ENCODE assay signal across 38 mouse cellular contexts in genomic region chr5:120524736-120525135, GRCm38 (mm10). TPM values are rescaled to one million over a fixed set of nuclear protein-coding genes. Genes with fewer than 3 reads are reported as not detected.
DNase-seq lines count a peak whose midpoint lies in the region; ATAC-seq and TF ChIP-seq lines count a peak whose summit lies in the region.
"Had no signal": no experiment of that assay in that cellular context is flagged by ENCODE, and none has a peak within 500 bp of the region (broad histone marks: within the 10 kb centered on the region; RNA-seq: fewer than 3 reads in every experiment).

No protein-coding gene starts in this region.

- no peak overlapping the region for H3K4me3 ChIP-seq in MEL (ENCODE audit: control insufficient read depth in 1 of 2, insufficient read depth in 1 of 2, low read depth in 2 of 2, low read length in 2 of 2)
- H3K4me3 ChIP-seq in liver, embryonic 13.5 days (replicated peaks), result no peak overlapping the region
- no peak overlapping the region for H3K4me3 ChIP-seq in left cerebral cortex, adult 2 months
- H3K4me3 ChIP-seq: forebrain, embryonic 10.5 days; heart, embryonic 13.5 days; hindbrain, embryonic 10.5 days; intestine, embryonic 15.5 days; myocyte; neural tube, embryonic 12.5 days had no signal

- no peak overlapping the region for H3K9ac ChIP-seq in MEL (ENCODE audit: control insufficient read depth, low read depth, low read length, poor library complexity, severe bottlenecking)
- H3K9ac ChIP-seq in liver, embryonic 13.5 days, result no peak overlapping the region
- H3K9ac ChIP-seq: forebrain, postnatal 0 days; heart, embryonic 13.5 days; intestine, embryonic 15.5 days; lung, embryonic 14.5 days; neural tube, embryonic 12.5 days had no signal

- intact Hi-C loops in left cerebral cortex, adult 2 months (cut with DNase I), result no loop called here

- no peak for TF ChIP-seq RAD21 in MEL (IDR thresholded peaks at IDR 0.05; ENCODE audit: low read depth, low read length)

- no peak for TF ChIP-seq EP300 in MEL (IDR thresholded peaks at IDR 0.05; ENCODE audit: low read depth in 1 of 2, low read length in 2 of 2)

- no peak for TF ChIP-seq POLR2A in MEL (IDR thresholded peaks at IDR 0.05; ENCODE audit: control insufficient read depth in 1 of 2, insufficient read depth in 1 of 2, low read depth in 1 of 2, low read length in 2 of 2, poor library complexity in 1 of 2)

- peak; percentile 68 for ATAC-seq in erythroblast, adult 5-6 weeks (replicated peaks; ENCODE audit: low FRiP score, poor library complexity, severe bottlenecking)
- ATAC-seq in liver, embryonic 13.5 days (ENCODE audit: low read depth), result peak; percentile 78
- ATAC-seq in megakaryocyte progenitor cell, adult 5-6 weeks (replicated peaks; ENCODE audit: poor library complexity), result 0 out of 2 replicates have a peak, but pooled peaks have one; percentile 33
- ATAC-seq: forebrain, postnatal 0 days; hindbrain, embryonic 16.5 days; intestine, embryonic 15.5 days had no signal

- H3K4me1 ChIP-seq in MEL (ENCODE audit: control insufficient read depth in 1 of 2, insufficient read depth in 2 of 2, low read length in 2 of 2), result no peaks in the 10 kb centered on the region
- H3K4me1 ChIP-seq in liver, embryonic 13.5 days (replicated peaks), result peaks cover 30% of the 10 kb centered on the region
- H3K4me1 ChIP-seq: heart, embryonic 13.5 days; intestine, embryonic 15.5 days; neural tube, embryonic 12.5 days had no signal

- H3K27me3 ChIP-seq in MEL (ENCODE audit: control insufficient read depth in 1 of 2, insufficient read depth in 2 of 2, low read length in 2 of 2), result no peaks in the 10 kb centered on the region
- no peaks in the 10 kb centered on the region for H3K27me3 ChIP-seq in liver, embryonic 13.5 days
- H3K27me3 ChIP-seq: heart, embryonic 13.5 days; intestine, embryonic 15.5 days; neural tube, embryonic 12.5 days had no signal

- H3K36me3 ChIP-seq in MEL (ENCODE audit: control insufficient read depth in 1 of 2, insufficient read depth in 2 of 2, low read length in 2 of 2), result no peaks in the 10 kb centered on the region
- peaks cover 15% of the 10 kb centered on the region for H3K36me3 ChIP-seq in liver, embryonic 13.5 days
- H3K36me3 ChIP-seq: neural tube, embryonic 12.5 days had no signal

- no peak for TF ChIP-seq CTCF in MEL (IDR thresholded peaks at IDR 0.05 in 2 of 3, conservative IDR thresholded peaks at IDR 0.05 in 1 of 3; ENCODE audit: control insufficient read depth in 1 of 3, insufficient read depth in 1 of 3, low read depth in 2 of 3, low read length in 3 of 3, poor library complexity in 1 of 3, severe bottlenecking in 1 of 3)
- no peak for TF ChIP-seq CTCF in left cerebral cortex, adult 2 months (IDR thresholded peaks at IDR 0.05)

- H3K9me3 ChIP-seq in MEL (replicated peaks; ENCODE audit: insufficient read depth, low read length), result no peaks in the 10 kb centered on the region
- H3K9me3 ChIP-seq in liver, embryonic 13.5 days (replicated peaks), result no peaks in the 10 kb centered on the region
- H3K9me3 ChIP-seq: forebrain, embryonic 10.5 days; heart, embryonic 13.5 days; hindbrain, embryonic 10.5 days; intestine, embryonic 15.5 days; neural tube, embryonic 12.5 days had no signal

- no peak overlapping the region for H3K27ac ChIP-seq in MEL (ENCODE audit: control insufficient read depth, low read depth, low read length)
- no peak overlapping the region for H3K27ac ChIP-seq in liver, embryonic 13.5 days
- H3K27ac ChIP-seq in left cerebral cortex, adult 2 months, result no peak overlapping the region
- H3K27ac ChIP-seq: forebrain, embryonic 10.5 days; heart, embryonic 13.5 days; hindbrain, embryonic 10.5 days; intestine, embryonic 15.5 days; neural tube, embryonic 12.5 days had no signal

- H3K4me2 ChIP-seq in liver, embryonic 13.5 days, result no peak overlapping the region
- H3K4me2 ChIP-seq: heart, embryonic 13.5 days; intestine, embryonic 15.5 days; lung, embryonic 14.5 days; midbrain, embryonic 11.5 days; neural tube, embryonic 12.5 days had no signal

- DNase-seq in MEL (ENCODE audit: low read depth, low spot score), result peak; percentile 49
- DNase-seq in liver, embryonic 13.5 days, result peak; percentile 42
- no peak for DNase-seq in left cerebral cortex, adult 2 months (ENCODE audit: extremely low spot score in 1 of 2, low spot score in 2 of 2)
- DNase-seq in kidney, adult 18-20 months, result no peak
- DNase-seq in thymus, postnatal 0 days (ENCODE audit: low spot score), result no peak
- no peak for DNase-seq in thymus, postnatal 10 days (ENCODE audit: low spot score in 2 of 2)
- DNase-seq: adrenal gland, postnatal 25 days; cerebellum, adult 8-10 months; cerebellum, postnatal 36 days; forebrain, postnatal 0 days; heart, postnatal 10 days; kidney, adult 9 months; kidney, postnatal 14 days; left cerebral cortex, postnatal 4 days; lung, embryonic 14.5 days; lung, postnatal 14 days; right cerebral cortex, postnatal 4 days; thymus, adult 2 months had no signal

- WGBS in liver, embryonic 13.5 days (ENCODE audit: insufficient replicate concordance), result 85% methylated on average over 2 of the region's 2 CpGs

- no peaks in the 10 kb centered on the region for H3K79me2 ChIP-seq in MEL (ENCODE audit: control insufficient read depth, insufficient read depth, low read length, poor library complexity)

TF ChIP-seq in MEL, 35 proteins besides CTCF, POLR2A, EP300 and RAD21 (continues in another document):
- no peak for TF ChIP-seq MYB (IDR thresholded peaks at IDR 0.05; ENCODE audit: low read depth, low read length)
- no peak for TF ChIP-seq CHD2 (IDR thresholded peaks at IDR 0.05; ENCODE audit: low read length)
- TF ChIP-seq USF1 (IDR thresholded peaks at IDR 0.05; ENCODE audit: low read depth, low read length), result no peak
- no peak for TF ChIP-seq MAZ (IDR thresholded peaks at IDR 0.05; ENCODE audit: low read depth, low read length)
- TF ChIP-seq MAX (IDR thresholded peaks at IDR 0.05; ENCODE audit: low read length), result no peak
- no peak for TF ChIP-seq E2F4 (IDR thresholded peaks at IDR 0.05; ENCODE audit: borderline replicate concordance, low read depth, low read length)
- TF ChIP-seq USF2 (IDR thresholded peaks at IDR 0.05; ENCODE audit: borderline replicate concordance in 1 of 2, insufficient read depth in 1 of 2, low read depth in 1 of 2, low read length in 2 of 2), result no peak
- TF ChIP-seq ZMIZ1 (IDR thresholded peaks at IDR 0.05; ENCODE audit: low read depth, low read length), result no peak
- TF ChIP-seq MAFK (IDR thresholded peaks at IDR 0.05; ENCODE audit: borderline replicate concordance, low read depth, low read length), result no peak
- no peak for TF ChIP-seq JUND (IDR thresholded peaks at IDR 0.05; ENCODE audit: low read depth, low read length)

RNA-seq across cellular contexts. Expression of gene Slc8b1, which starts 13.8 kb away (rescaled TPM):
- 2.3 and 2.7 TPM in 2 replicates for total RNA-seq in MEL (2012; rRNA removed)
- polyA plus RNA-seq in MEL (2012; ENCODE audit: insufficient read depth in 1 of 2, insufficient read length in 2 of 2, low read depth in 1 of 2, low replicate concordance in 2 of 2, missing spikeins in 1 of 2), result 1 to 10 TPM in 1 of 2 experiments, not detected in 1; 5.9 TPM
- total RNA-seq in erythroblast, adult 5-6 weeks (2015; ENCODE audit: low replicate concordance), result 14.2 and 17.1 TPM in 2 replicates
- total RNA-seq in erythroblast, adult 5-6 weeks (2017; ENCODE audit: low replicate concordance), result 6.1 and 8.4 TPM in 2 replicates
- 4.0 and 4.7 TPM in 2 replicates for polyA plus RNA-seq in liver, embryonic 13.5 days (2015; fragmentation: Nextera tagmentation; extraction: Ambion mirVana)
- total RNA-seq in megakaryocyte progenitor cell, adult 5-6 weeks (2015), result 21.1 and 23.5 TPM in 2 replicates
- 31.8 and 32.5 TPM in 2 replicates for total RNA-seq in megakaryocyte progenitor cell, adult 5-6 weeks (2017)
- total RNA-seq in left cerebral cortex, adult 2 months (2021), result 1 to 10 TPM; 4.5 to 7.5 TPM
- 4.6 and 5.0 TPM in 2 replicates for polyA plus RNA-seq in thymus, postnatal 0 days (2015; fragmentation: Nextera tagmentation; extraction: Ambion mirVana)

RNA-seq across cellular contexts. Expression of gene Plbd2, which starts 21.3 kb away (rescaled TPM):
- total RNA-seq in MEL (2012; rRNA removed), result 9.2 and 10.1 TPM in 2 replicates
- 10 to 100 TPM in 1 of 2 experiments, not detected in 1; 30.5 TPM for polyA plus RNA-seq in MEL (2012; ENCODE audit: insufficient read depth in 1 of 2, insufficient read length in 2 of 2, low read depth in 1 of 2, low replicate concordance in 2 of 2, missing spikeins in 1 of 2)
- 1.7 and 7.7 TPM in 2 replicates for total RNA-seq in erythroblast, adult 5-6 weeks (2015; ENCODE audit: low replicate concordance)
- total RNA-seq in erythroblast, adult 5-6 weeks (2017; ENCODE audit: low replicate concordance), result 1.4 and 3.8 TPM in 2 replicates
- 17.3 and 17.9 TPM in 2 replicates for polyA plus RNA-seq in liver, embryonic 13.5 days (2015; fragmentation: Nextera tagmentation; extraction: Ambion mirVana)
- total RNA-seq in megakaryocyte progenitor cell, adult 5-6 weeks (2015), result 8.3 and 9.8 TPM in 2 replicates
- 6.9 and 8.7 TPM in 2 replicates for total RNA-seq in megakaryocyte progenitor cell, adult 5-6 weeks (2017)
- 10 to 100 TPM; 60.6 to 61.7 TPM for total RNA-seq in left cerebral cortex, adult 2 months (2021)
- polyA plus RNA-seq in thymus, postnatal 0 days (2015; fragmentation: Nextera tagmentation; extraction: Ambion mirVana), result 31.0 and 33.9 TPM in 2 replicates

RNA-seq across cellular contexts. Expression of gene Sds, which starts 48.4 kb away (rescaled TPM):
- not detected in 2 replicates for total RNA-seq in MEL (2012; rRNA removed)
- under 1 TPM in 1 of 2 experiments, not detected in 1; 0.17 TPM for polyA plus RNA-seq in MEL (2012; ENCODE audit: insufficient read depth in 1 of 2, insufficient read length in 2 of 2, low read depth in 1 of 2, low replicate concordance in 2 of 2, missing spikeins in 1 of 2)
- not detected in 2 replicates for total RNA-seq in erythroblast, adult 5-6 weeks (2015; ENCODE audit: low replicate concordance)
- total RNA-seq in erythroblast, adult 5-6 weeks (2017; ENCODE audit: low replicate concordance), result not detected in 2 replicates
- polyA plus RNA-seq in liver, embryonic 13.5 days (2015; fragmentation: Nextera tagmentation; extraction: Ambion mirVana), result not detected in 2 replicates
- total RNA-seq in megakaryocyte progenitor cell, adult 5-6 weeks (2015), result not detected in 2 replicates
- not detected in 2 replicates for total RNA-seq in megakaryocyte progenitor cell, adult 5-6 weeks (2017)
- total RNA-seq in left cerebral cortex, adult 2 months (2021), result under 1 TPM in 1 of 2 experiments, not detected in 1; 0.61 TPM
- 0.14 and 0.24 TPM in 2 replicates for polyA plus RNA-seq in thymus, postnatal 0 days (2015; fragmentation: Nextera tagmentation; extraction: Ambion mirVana)
- total RNA-seq: adrenal gland, adult 18-20 months; adrenal gland, postnatal 25 days; forebrain, postnatal 0 days; heart, postnatal 10 days; layer of hippocampus, postnatal 10 days; left cerebral cortex, adult 18-20 months; left cerebral cortex, postnatal 4 days; megakaryocyte, adult 5-6 weeks; midbrain, postnatal 0 days had no signal
- polyA plus RNA-seq: brain, embryonic 14.5 days; embryonic facial prominence, embryonic 11.5 days; forebrain, embryonic 10.5 days; forebrain, postnatal 0 days; gonadal fat pad, adult 2 months; heart, embryonic 13.5 days; hindbrain, embryonic 10.5 days; intestine, embryonic 15.5 days; lung, embryonic 14.5 days; midbrain, embryonic 11.5 days; myocyte; neural tube, embryonic 12.5 days; spleen, adult 2 months; urinary bladder, adult 2 months had no signal

RNA-seq across cellular contexts. Expression of gene Sdsl, which starts 52.1 kb away (rescaled TPM):
- total RNA-seq in MEL (2012; rRNA removed), result 8.2 and 12.1 TPM in 2 replicates
- polyA plus RNA-seq in MEL (2012; ENCODE audit: insufficient read depth in 1 of 2, insufficient read length in 2 of 2, low read depth in 1 of 2, low replicate concordance in 2 of 2, missing spikeins in 1 of 2), result 10 to 100 TPM in 1 of 2 experiments, not detected in 1; 21.0 TPM
- total RNA-seq in erythroblast, adult 5-6 weeks (2015; ENCODE audit: low replicate concordance), result not detected in 2 replicates
- 3.4 and 3.9 TPM in 2 replicates for total RNA-seq in erythroblast, adult 5-6 weeks (2017; ENCODE audit: low replicate concordance)
- polyA plus RNA-seq in liver, embryonic 13.5 days (2015; fragmentation: Nextera tagmentation; extraction: Ambion mirVana), result 0.82 and 1.0 TPM in 2 replicates
- total RNA-seq in megakaryocyte progenitor cell, adult 5-6 weeks (2015), result 1.6 and 7.1 TPM in 2 replicates
- total RNA-seq in megakaryocyte progenitor cell, adult 5-6 weeks (2017), result 3.2 and 9.0 TPM in 2 replicates
- 1 to 10 TPM; 5.3 to 7.4 TPM for total RNA-seq in left cerebral cortex, adult 2 months (2021)
- 1.2 and 1.3 TPM in 2 replicates for polyA plus RNA-seq in thymus, postnatal 0 days (2015; fragmentation: Nextera tagmentation; extraction: Ambion mirVana)

Comparison
In these comparisons a context has a peak if more than half of its experiments do, and no peak if none do; other contexts are left out.
1. DNase-seq: peak in MEL (single experiment) and liver, embryonic 13.5 days (single experiment); none in left cerebral cortex, adult 2 months (0 of 2), kidney, adult 18-20 months (single experiment), thymus, postnatal 0 days (single experiment) and thymus, postnatal 10 days (0 of 2).
2. Peak in every context shown above with its lines, with median percentiles within 50 percentile points of each other: ATAC-seq.